Mouse (Mus musculus): ENCODE data around the gene Krt24.

Gene Krt24

GRCm38 (mm10) chr11:99284833-99285312 lies at the start of gene Krt24:
Krt24 (minus strand) TSS chr11:99285262.
- DNase-seq = no peak

DNA sequence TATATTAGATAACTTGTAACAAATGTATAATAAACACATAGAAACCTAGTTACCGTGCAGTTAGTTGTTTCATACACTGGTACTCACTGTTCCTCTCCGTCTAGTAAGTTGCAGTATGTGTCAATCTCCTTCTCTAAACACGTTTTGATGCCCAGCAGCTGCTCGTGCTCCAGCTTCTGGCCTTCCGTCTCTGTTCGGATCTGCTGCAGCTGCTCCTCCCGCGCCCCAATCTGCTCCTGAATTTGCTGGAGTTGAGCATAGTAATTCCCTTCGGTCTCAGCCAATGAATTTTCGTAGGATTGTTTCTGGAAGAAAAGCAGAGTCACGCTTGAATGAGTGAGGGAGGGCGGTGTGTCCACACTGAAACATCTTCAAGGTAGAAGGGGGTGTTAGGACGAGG lies 48.4 kb upstream of the Krt24 start:
- peak; percentile 41 for DNase-seq

GRCm38 (mm10) chr11:99329655-99330054 lies 44.6 kb upstream of the Krt24 start:
- DNase-seq = peak; percentile 23

DNA sequence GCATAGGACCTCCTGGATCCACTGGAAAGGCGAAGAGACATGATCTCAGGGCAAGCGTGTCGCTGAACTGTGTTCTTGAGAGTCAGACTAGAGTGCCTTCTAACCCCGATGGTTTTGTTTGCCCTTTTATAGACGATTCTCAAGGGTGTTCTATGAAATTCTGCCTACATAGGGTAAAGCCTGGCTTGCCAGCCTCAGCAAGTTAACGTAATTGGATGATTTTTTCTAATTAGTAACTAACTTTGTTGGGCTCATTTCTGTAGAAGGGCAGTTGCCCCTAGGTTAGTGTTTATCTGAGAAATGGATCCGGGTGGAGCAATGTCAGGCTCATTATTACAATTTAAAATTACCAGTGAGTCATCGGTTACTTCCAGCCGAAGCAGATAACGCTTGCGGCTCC lies 37.8 kb upstream of the Krt24 start, which contains the start of gene Krt25:
Gene Krt25 (minus strand): TSS at position 101 of the 400 bp plus-strand sequence.
- DNase-seq = no peak

- DNase-seq = peak; percentile 51
These were observed 36.0 kb upstream of the Krt24 start for GRCm38 (mm10) chr11:99321094-99321493.

- DNase-seq = peak; percentile 64
These were observed 34.1 kb upstream of the Krt24 start for GRCm38 (mm10) chr11:99319127-99319526.

GRCm38 (mm10) chr11:99316543-99316942 lies 31.5 kb upstream of the Krt24 start:
- DNase-seq = peak; percentile 29

DNA sequence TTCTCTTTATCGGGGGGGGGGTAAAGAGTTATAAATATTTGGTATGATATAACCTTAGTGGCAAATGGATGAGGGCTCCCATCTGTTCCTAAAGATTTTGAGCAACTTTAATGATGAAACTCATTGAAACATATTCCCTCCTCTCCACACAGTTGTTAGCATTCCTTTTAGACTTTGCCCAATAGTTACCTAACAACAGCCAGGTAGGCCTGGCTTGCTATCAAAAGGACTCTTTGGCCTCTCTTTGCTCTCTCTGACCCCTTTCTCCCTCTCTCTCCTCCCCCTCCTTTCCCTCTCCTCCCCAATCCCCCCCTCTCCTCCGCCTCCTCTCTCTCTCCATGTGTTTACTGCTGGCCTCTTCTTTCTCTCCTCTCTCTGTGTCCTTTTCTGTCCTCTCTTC lies 29.5 kb upstream of the Krt24 start:
- DNase-seq = peak; percentile 8

DNA sequence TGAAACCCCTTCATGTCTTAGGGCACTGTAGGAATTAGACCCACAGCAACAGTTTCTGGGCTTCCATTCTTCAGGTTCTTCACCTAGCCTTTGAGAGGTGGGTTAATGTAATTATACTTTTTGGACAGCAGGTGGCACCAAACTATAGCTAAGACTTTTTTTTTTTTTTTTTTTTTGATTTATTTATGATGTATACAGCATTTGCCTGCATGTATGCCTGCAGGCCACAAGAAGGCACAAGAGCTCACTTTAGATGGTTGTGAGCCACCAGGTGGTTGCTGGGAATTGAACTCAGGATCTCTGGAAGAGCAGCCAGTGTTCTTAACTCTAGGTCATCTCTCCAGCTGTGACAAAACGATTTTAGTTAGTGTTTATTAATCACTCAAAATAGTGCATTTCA lies 25.8 kb upstream of the Krt24 start:
- DNase-seq = peak; percentile 7

GRCm38 (mm10) chr11:99307579-99307978 lies 22.5 kb upstream of the Krt24 start:
- DNase-seq = peak; percentile 71

GRCm38 (mm10) chr11:99295039-99295438 lies 10.0 kb upstream of the Krt24 start:
- no peak for DNase-seq

DNA sequence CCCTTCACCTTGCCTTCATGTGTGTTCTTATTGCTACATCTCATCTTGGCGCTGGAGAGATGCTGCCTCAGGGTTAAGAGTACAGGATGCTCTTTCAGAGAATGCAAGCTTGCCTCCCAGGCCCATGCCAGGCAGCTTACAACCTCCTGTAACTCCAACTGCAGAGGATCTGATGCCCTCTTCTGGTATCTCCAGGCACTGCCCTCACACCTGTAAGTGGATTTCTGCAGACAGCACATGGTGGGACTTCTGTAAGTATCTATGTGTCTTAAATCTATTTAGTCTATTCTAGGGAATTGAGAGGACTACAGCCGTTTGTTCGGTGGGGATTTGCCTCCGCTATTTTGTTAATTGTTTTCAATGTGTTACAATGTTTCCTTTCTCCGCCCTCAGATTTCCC lies 7.8 kb upstream of the Krt24 start:
- no peak for DNase-seq

GRCm38 (mm10) chr11:99284011-99284410 lies 1.1 kb downstream of the Krt24 start:
- DNase-seq = no peak

GRCm38 (mm10) chr11:99283334-99283733 lies 1.7 kb downstream of the Krt24 start:
- DNase-seq = no peak

DNA sequence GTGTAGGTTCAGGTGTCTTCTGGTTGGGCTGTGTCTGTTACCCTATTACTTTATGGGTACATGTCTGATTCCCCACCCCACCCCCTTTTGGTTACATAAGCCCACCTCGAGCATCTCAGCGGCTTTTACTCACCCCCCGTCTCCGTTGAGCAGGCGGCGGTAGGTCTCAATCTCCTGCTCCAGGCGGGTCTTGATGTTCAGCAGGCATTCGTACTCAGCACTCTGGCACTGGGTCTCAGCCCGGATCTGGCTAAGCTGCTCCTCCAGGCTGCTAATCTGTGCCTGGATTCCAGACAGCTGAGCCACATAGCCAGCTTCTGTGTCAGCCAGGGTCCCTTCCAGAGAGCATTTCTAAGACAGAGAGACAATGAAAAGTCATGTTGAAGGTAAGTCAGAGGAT lies 3.9 kb downstream of the Krt24 start:
- no peak for DNase-seq

- no peak for DNase-seq
These were observed 5.1 kb downstream of the Krt24 start for GRCm38 (mm10) chr11:99279986-99280385.

GRCm38 (mm10) chr11:99276786-99277185 lies 8.3 kb downstream of the Krt24 start:
- DNase-seq = peak; percentile 71

DNA sequence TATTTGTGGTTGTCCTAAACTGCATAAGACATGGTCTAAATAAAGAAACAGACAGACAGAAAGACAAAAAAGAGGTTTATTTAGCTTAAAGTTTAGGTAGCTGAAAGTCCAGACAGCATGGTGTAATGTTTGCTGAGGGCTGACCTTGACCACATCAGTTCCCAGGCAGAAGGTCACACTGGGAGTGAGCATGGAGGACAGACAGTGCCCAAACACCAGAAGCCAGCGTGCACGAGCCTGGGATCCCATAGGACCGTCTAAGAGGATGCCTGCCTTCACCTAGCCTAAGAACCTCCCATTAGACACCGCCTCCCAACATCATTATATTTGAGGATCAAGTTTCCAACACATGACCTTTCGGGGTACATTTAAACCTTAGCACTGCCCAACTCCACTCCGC lies 9.4 kb downstream of the Krt24 start:
- DNase-seq = no peak

GRCm38 (mm10) chr11:99272721-99273120 lies 12.3 kb downstream of the Krt24 start:
- DNase-seq = peak; percentile 73

DNA sequence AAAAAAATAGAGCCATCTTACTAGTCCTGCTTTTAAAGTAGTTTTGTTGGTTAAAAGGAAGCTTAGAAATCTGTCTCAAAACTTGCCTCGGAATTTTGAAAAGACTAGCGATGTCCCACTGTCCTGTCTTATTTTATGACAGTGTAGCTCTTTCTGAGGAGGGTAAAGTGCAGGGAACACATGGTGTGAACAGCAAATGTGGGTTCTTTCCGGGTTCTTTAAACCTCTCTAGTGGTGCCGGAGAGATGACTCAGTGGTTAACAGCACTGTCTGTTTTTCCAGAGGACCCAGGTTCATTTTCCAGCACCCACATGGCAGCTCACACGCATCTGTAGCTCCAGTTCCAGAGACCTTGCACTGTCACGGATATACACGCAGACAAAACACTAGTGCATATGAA lies 15.9 kb downstream of the Krt24 start:
- DNase-seq = peak; percentile 19

- peak; percentile 90 for DNase-seq
These were observed 19.3 kb downstream of the Krt24 start for GRCm38 (mm10) chr11:99265796-99266195.

GRCm38 (mm10) chr11:99265220-99265619 lies 19.8 kb downstream of the Krt24 start:
- peak; percentile 88 for DNase-seq

DNA sequence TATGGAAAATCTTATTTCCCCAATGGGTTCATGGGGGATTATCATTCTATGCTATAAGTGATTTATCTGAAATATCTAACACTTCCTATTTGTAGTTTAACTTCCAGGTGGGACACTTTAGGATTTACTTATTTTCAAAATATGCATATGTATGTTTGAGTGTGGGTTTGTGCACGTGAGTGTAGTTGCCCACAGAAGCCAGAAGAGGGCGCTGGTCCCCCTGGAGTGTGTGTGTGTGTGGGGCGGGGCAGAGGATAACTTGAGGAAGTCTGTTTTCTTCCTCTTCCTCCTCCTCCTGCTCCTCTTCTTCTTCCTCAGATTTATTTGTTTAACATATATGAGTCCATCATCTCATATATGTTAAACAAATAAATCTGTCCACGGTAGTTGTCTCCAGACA lies 28.8 kb downstream of the Krt24 start:
- peak; percentile 25 for DNase-seq

GRCm38 (mm10) chr11:99255316-99255715 lies 29.7 kb downstream of the Krt24 start:
- no peak for DNase-seq

- DNase-seq = peak; percentile 23
These were observed 31.2 kb downstream of the Krt24 start for GRCm38 (mm10) chr11:99253893-99254292.

- peak; percentile 51 for DNase-seq
These were observed 32.4 kb downstream of the Krt24 start for GRCm38 (mm10) chr11:99252671-99253070.
